ENCODE assay signal across 11 mouse cellular contexts in genomic region chr2:62460231-62460710, GRCm38 (mm10). TPM values are rescaled to one million over a fixed set of nuclear protein-coding genes. Genes with fewer than 3 reads are reported as not detected.
DNase-seq lines count a peak whose midpoint lies in the region; ATAC-seq and TF ChIP-seq lines count a peak whose summit lies in the region.
"Had no signal": no experiment of that assay in that cellular context is flagged by ENCODE, and none has a peak within 500 bp of the region (broad histone marks: within the 10 kb centered on the region; RNA-seq: fewer than 3 reads in every experiment).

No protein-coding gene starts in this region.

- H3K9ac ChIP-seq in kidney, postnatal 0 days (ENCODE audit: low read depth, low read length), result no peak overlapping the region
- H3K9ac ChIP-seq in CH12.LX (ENCODE audit: insufficient read depth, low read depth), result peak overlapping the region; percentile 99
- H3K9ac ChIP-seq: hindbrain, embryonic 15.5 days had no signal

- TF ChIP-seq POLR2A in CH12.LX (IDR thresholded peaks at IDR 0.05; ENCODE audit: low read depth, low read length), result no peak; the same call in 1 of the 2 replicates

- TF ChIP-seq CTCF in kidney, postnatal 0 days (IDR thresholded peaks at IDR 0.05; ENCODE audit: low read depth), result no peak
- no peak for TF ChIP-seq CTCF in CH12.LX (conservative IDR thresholded peaks at IDR 0.05 in 1 of 2, IDR thresholded peaks at IDR 0.05 in 1 of 2; ENCODE audit: low read depth in 2 of 2, low read length in 2 of 2)

- no peaks in the 10 kb centered on the region for H3K79me2 ChIP-seq in CH12.LX (replicated peaks; ENCODE audit: control insufficient read depth, extremely low read depth, insufficient read depth, poor library complexity, severe bottlenecking)

- in situ Hi-C loops in CH12.LX (cut with MboI; ENCODE audit: low pct_ligation_motif_present, low pct_unique_long_range_greater_than_20kb, low sequenced_read_pairs), result loop anchor here (25.0 kb wide), 1 partner anchor 473 kb away; no protein-coding TSS in a partner anchor

- H3K9me3 ChIP-seq in kidney, postnatal 0 days (replicated peaks; ENCODE audit: low read length), result no peaks in the 10 kb centered on the region
- H3K9me3 ChIP-seq in CH12.LX (replicated peaks; ENCODE audit: low read length), result peaks cover 8% of the 10 kb centered on the region
- H3K9me3 ChIP-seq: hindbrain, embryonic 15.5 days had no signal

- H3K4me1 ChIP-seq in kidney, postnatal 0 days (replicated peaks; ENCODE audit: insufficient read depth, low read length), result no peaks in the 10 kb centered on the region; the same call in 1 of the 2 replicates
- H3K4me1 ChIP-seq in CH12.LX (ENCODE audit: control insufficient read depth in 1 of 2, insufficient read depth in 2 of 2), result peaks cover 20 to 36% of the 10 kb centered on the region in 2 experiments
- H3K4me1 ChIP-seq: hindbrain, embryonic 15.5 days had no signal

- dilution Hi-C loops in CH12.LX (cut with MboI; ENCODE audit: extremely low pct_ligation_motif_present, extremely low pct_unique_long_range_greater_than_20kb, low sequenced_read_pairs), result no loop called here

- no peak overlapping the region for H3K27ac ChIP-seq in kidney, postnatal 0 days
- H3K27ac ChIP-seq in CH12.LX (ENCODE audit: insufficient read depth, low read depth), result peak overlapping the region; percentile 98
- H3K27ac ChIP-seq: hindbrain, embryonic 15.5 days had no signal

- ATAC-seq in kidney, postnatal 0 days (replicated peaks; ENCODE audit: low FRiP score, low read depth), result no peak

- TF ChIP-seq EP300 in CH12.LX (IDR thresholded peaks at IDR 0.05; ENCODE audit: low read length), result peak; percentile 98

- H3K36me3 ChIP-seq in kidney, postnatal 0 days (ENCODE audit: insufficient read depth, low read length), result no peaks in the 10 kb centered on the region
- H3K36me3 ChIP-seq in CH12.LX (replicated peaks in 1 of 2; ENCODE audit: control insufficient read depth in 1 of 2, insufficient read depth in 1 of 2, low read length in 1 of 2), result peaks cover 0 to 7% of the 10 kb centered on the region in 2 experiments
- H3K36me3 ChIP-seq: hindbrain, embryonic 15.5 days had no signal

- H3K27me3 ChIP-seq in kidney, postnatal 0 days (ENCODE audit: insufficient read depth, low read length), result no peaks in the 10 kb centered on the region
- H3K27me3 ChIP-seq in CH12.LX (replicated peaks), result no peaks in the 10 kb centered on the region

- H3K4me3 ChIP-seq in kidney, postnatal 0 days (replicated peaks; ENCODE audit: low read depth, low read length), result no peak overlapping the region
- H3K4me3 ChIP-seq in CH12.LX (replicated peaks in 1 of 3; ENCODE audit: low read depth in 2 of 3, low read length in 2 of 3, poor library complexity in 1 of 3), result peak overlapping the region in 1 of 3 experiments; percentile 37
- H3K4me3 ChIP-seq: hindbrain, embryonic 15.5 days had no signal

- H3K4me2 ChIP-seq in kidney, postnatal 0 days (ENCODE audit: low read length), result no peak overlapping the region
- peak overlapping the region; percentile 94 for H3K4me2 ChIP-seq in CH12.LX (ENCODE audit: insufficient read depth, low read depth, poor library complexity, severe bottlenecking)
- H3K4me2 ChIP-seq: hindbrain, embryonic 15.5 days had no signal

- TF ChIP-seq RAD21 in CH12.LX (IDR thresholded peaks at IDR 0.05; ENCODE audit: low read depth, low read length), result peak; percentile 2

- DNase-seq in kidney, postnatal 0 days (ENCODE audit: low spot score), result peak; percentile 61
- no peak for DNase-seq in kidney, adult 11 months
- peak; percentile 88 for DNase-seq in 416B (ENCODE audit: low read depth)
- DNase-seq in CH12.LX (ENCODE audit: extremely low read depth), result peak; percentile 94
- peak; percentile 49 for DNase-seq in lung, postnatal 25 days (ENCODE audit: low spot score)
- DNase-seq in adipocyte (ENCODE audit: low spot score), result no peak
- DNase-seq in gastrocnemius, adult 8-10 months (ENCODE audit: low spot score in 2 of 2), result no peak
- no peak for DNase-seq in thymus, postnatal 10 days (ENCODE audit: low spot score in 2 of 2)
- DNase-seq: midbrain, embryonic 14.5 days had no signal

- 45% methylated on average over 7 of the region's 7 CpGs for WGBS in kidney, postnatal 0 days

TF ChIP-seq in CH12.LX, 34 proteins besides CTCF, POLR2A, EP300 and RAD21:
- TF ChIP-seq ZNF384 (IDR thresholded peaks at IDR 0.05; ENCODE audit: low read depth, low read length) (no peak), MAZ (IDR thresholded peaks at IDR 0.05; ENCODE audit: low read depth, low read length) (no peak), ZC3H11A (IDR thresholded peaks at IDR 0.05; ENCODE audit: low read depth, low read length) (no peak), MAFK (IDR thresholded peaks at IDR 0.05; ENCODE audit: insufficient replicate concordance, low read length) (0 out of 2 replicates have a peak, but pooled peaks have one; percentile 65), USF1 (IDR thresholded peaks at IDR 0.05; ENCODE audit: low read depth, low read length) (peak; percentile 23; the same call in 1 of the 2 replicates), IRF4 (IDR thresholded peaks at IDR 0.05; ENCODE audit: low read depth, low read length) (peak; percentile 98), BHLHE40 (IDR thresholded peaks at IDR 0.05; ENCODE audit: low read depth, low read length) (peak; percentile 100), TCF12 (IDR thresholded peaks at IDR 0.05; ENCODE audit: low read depth, low read length) (peak; percentile 95), KAT2A (IDR thresholded peaks at IDR 0.05; ENCODE audit: insufficient replicate concordance, low read length) (no peak), ETS1 (conservative IDR thresholded peaks at IDR 0.05; ENCODE audit: low read depth, low read length) (peak; percentile 93), USF2 (conservative IDR thresholded peaks at IDR 0.05; ENCODE audit: low read depth, low read length) (no peak), MYC (IDR thresholded peaks at IDR 0.05; ENCODE audit: low read depth, low read length) (peak; percentile 89), NELFE (IDR thresholded peaks at IDR 0.05; ENCODE audit: low read depth, low read length) (0 out of 2 replicates have a peak, but pooled peaks have one; percentile 3), RCOR1 (conservative IDR thresholded peaks at IDR 0.05; ENCODE audit: low read depth, low read length) (no peak; the same call in none of the 2 replicates), HCFC1 (IDR thresholded peaks at IDR 0.05; ENCODE audit: low read depth, low read length) (no peak; the same call in 1 of the 2 replicates), NRF1 (IDR thresholded peaks at IDR 0.05; ENCODE audit: low read depth, low read length) (no peak), UBTF (IDR thresholded peaks at IDR 0.05; ENCODE audit: low read depth, low read length) (no peak), SIN3A (IDR thresholded peaks at IDR 0.05; ENCODE audit: low read length) (peak; percentile 61), TBP (conservative IDR thresholded peaks at IDR 0.05; ENCODE audit: low read depth, low read length) (peak; percentile 48; the same call in 1 of the 2 replicates), ZKSCAN1 (IDR thresholded peaks at IDR 0.05; ENCODE audit: borderline replicate concordance, low read depth, low read length) (no peak), POLR2AphosphoS2 (IDR thresholded peaks at IDR 0.05; ENCODE audit: low read depth, low read length) (no peak), MAX (IDR thresholded peaks at IDR 0.05; ENCODE audit: low read length) (peak; percentile 16; the same call in 1 of the 2 replicates), MXI1 (IDR thresholded peaks at IDR 0.05; ENCODE audit: low read depth, low read length) (peak; percentile 20; the same call in 1 of the 2 replicates), CHD2 (IDR thresholded peaks at IDR 0.05; ENCODE audit: low read length) (peak; percentile 83), PAX5 (IDR thresholded peaks at IDR 0.05; ENCODE audit: low read length) (no peak), GABPA (IDR thresholded peaks at IDR 0.05; ENCODE audit: insufficient replicate concordance, low read depth, low read length) (no peak), SMC3 (IDR thresholded peaks at IDR 0.05; ENCODE audit: low read depth, low read length) (no peak), JUN (IDR thresholded peaks at IDR 0.05; ENCODE audit: insufficient read depth, low read depth, low read length) (peak; percentile 77), ELF1 (IDR thresholded peaks at IDR 0.05; ENCODE audit: low read depth, low read length) (no peak), MEF2A (IDR thresholded peaks at IDR 0.05; ENCODE audit: borderline replicate concordance, low read depth, low read length) (peak; percentile 95), E2F4 (IDR thresholded peaks at IDR 0.05; ENCODE audit: insufficient replicate concordance, low read depth, low read length) (no peak), JUND (conservative IDR thresholded peaks at IDR 0.05; ENCODE audit: low read depth, low read length) (peak; percentile 79), ZMIZ1 (IDR thresholded peaks at IDR 0.05; ENCODE audit: low read depth, low read length) (no peak), CHD1 (IDR thresholded peaks at IDR 0.05; ENCODE audit: low read depth, low read length) (0 out of 2 replicates have a peak, but pooled peaks have one; percentile 5)

RNA-seq across cellular contexts. Expression of gene Gcg, which starts 23.2 kb away (rescaled TPM):
- not detected in 2 replicates for polyA plus RNA-seq in kidney, postnatal 0 days (2015; fragmentation: Nextera tagmentation; extraction: Ambion mirVana)
- total RNA-seq in CH12.LX (2012; rRNA removed) (0.13 and 0.17 TPM in 2 replicates), CH12.LX (2014; rRNA removed) (0.31 TPM in 1 of 2 replicates, not detected in the other)
- polyA plus RNA-seq in CH12.LX (2012; ENCODE audit: insufficient read length, low read depth), result 0.38 TPM in 1 of 2 replicates, not detected in the other
- total RNA-seq in gastrocnemius, adult 8-10 months (2022), result not detected
- total RNA-seq: left cerebral cortex, postnatal 36 days had no signal

RNA-seq across cellular contexts. Expression of gene Dpp4, which starts 48.2 kb away (rescaled TPM):
- 87.8 and 97.9 TPM in 2 replicates for polyA plus RNA-seq in kidney, postnatal 0 days (2015; fragmentation: Nextera tagmentation; extraction: Ambion mirVana)
- 2.4 and 3.6 TPM in 2 replicates for total RNA-seq in CH12.LX (2012; rRNA removed)
- total RNA-seq in CH12.LX (2014; rRNA removed), result 0.04 and 0.08 TPM in 2 replicates
- 0.29 and 0.61 TPM in 2 replicates for polyA plus RNA-seq in CH12.LX (2012; ENCODE audit: insufficient read length, low read depth)
- total RNA-seq in gastrocnemius, adult 8-10 months (2022), result 1 to 10 TPM; 2.0 to 3.4 (median 2.2) TPM

Comparison
In these comparisons a context has a peak if more than half of its experiments do, and no peak if none do; other contexts are left out.
1. DNase-seq: peak in kidney, postnatal 0 days (single experiment), 416B (single experiment), CH12.LX (single experiment) and lung, postnatal 25 days (single experiment); none in kidney, adult 11 months (single experiment), adipocyte (single experiment), gastrocnemius, adult 8-10 months (0 of 2) and thymus, postnatal 10 days (0 of 2).